Mouse (Mus musculus) erythroblast, embryonic 14.5 days (primary cell): ENCODE measurements around the gene Rbms2. TPM values are rescaled to one million over a fixed set of nuclear protein-coding genes. Genes with fewer than 3 reads are reported as not detected.

Source experiments
- H3K27me3 ChIP-seq: 2 replicates; pipeline ENCODE4 v1.6.1; 2012; ENCODE audit warnings: inconsistent platforms; ENCODE audit not compliant: control insufficient read depth
- H3K36me3 ChIP-seq: 2 replicates; pipeline ENCODE4 v1.6.1; 2012; ENCODE audit warnings: mild to moderate bottlenecking, inconsistent platforms; ENCODE audit not compliant: control insufficient read depth
- H3K4me1 ChIP-seq: 2 replicates; pipeline ENCODE4 v1.6.1; 2012; ENCODE audit warnings: inconsistent platforms; ENCODE audit not compliant: control insufficient read depth
- H3K4me3 ChIP-seq: replicated peaks from 2 replicates; pipeline ENCODE3; 2012; ENCODE audit warnings: moderate library complexity, mild to moderate bottlenecking, inconsistent platforms
- H3K9me3 ChIP-seq: 2 replicates; pipeline ENCODE4 v1.6.1; 2012; ENCODE audit warnings: low read length, inconsistent platforms, mixed read lengths; ENCODE audit not compliant: control insufficient read depth
- GATA1 ChIP-seq: IDR thresholded peaks from 2 replicates; pipeline ENCODE4 v1.6.1; 2012; ENCODE audit warnings: low read length, inconsistent platforms, mixed read lengths
- TAL1 ChIP-seq: IDR thresholded peaks from 3 replicates; pipeline ENCODE4 v1.6.1; 2012; ENCODE audit warnings: low read length, inconsistent platforms, mixed read lengths
- polyA plus RNA-seq: library from polyadenylated mRNA; stranded (reverse); fragments of >175 nt; gene quantifications from 2 replicates; pipeline ENCODE4 v1.2.3, GENCODE M21; 2012

Gene Rbms2
- polyA plus RNA-seq, 1 experiment: 0.72 TPM

DNA sequence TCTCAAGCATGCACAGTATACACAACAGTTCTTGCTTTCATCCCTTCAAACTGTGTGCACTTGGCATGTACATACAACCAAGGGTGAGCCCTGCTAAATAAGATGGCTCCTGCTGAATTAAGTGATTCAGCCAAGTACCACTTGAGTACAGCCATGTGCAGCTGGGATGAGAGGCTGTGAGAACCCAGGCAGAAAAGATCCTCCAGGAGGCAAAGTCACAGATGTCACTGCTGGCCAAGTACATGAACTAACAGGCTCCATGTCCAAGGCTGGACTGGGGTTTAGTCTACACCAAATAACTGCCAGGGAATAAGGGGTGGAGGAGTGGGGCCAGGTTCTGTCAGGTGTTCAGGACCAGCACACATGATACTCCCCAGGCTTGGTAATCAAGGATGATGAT lies 48.3 kb downstream of the Rbms2 start:
- TF ChIP-seq TAL1 (no peak), GATA1 (no peak)
- Histone ChIP-seq H3K4me1 (no peaks in the 10 kb centered on the region), H3K36me3 (peaks cover 58% of the 10 kb centered on the region), H3K4me3 (no peak overlapping the region), H3K9me3 (no peaks in the 10 kb centered on the region), H3K27me3 (no peaks in the 10 kb centered on the region)

DNA sequence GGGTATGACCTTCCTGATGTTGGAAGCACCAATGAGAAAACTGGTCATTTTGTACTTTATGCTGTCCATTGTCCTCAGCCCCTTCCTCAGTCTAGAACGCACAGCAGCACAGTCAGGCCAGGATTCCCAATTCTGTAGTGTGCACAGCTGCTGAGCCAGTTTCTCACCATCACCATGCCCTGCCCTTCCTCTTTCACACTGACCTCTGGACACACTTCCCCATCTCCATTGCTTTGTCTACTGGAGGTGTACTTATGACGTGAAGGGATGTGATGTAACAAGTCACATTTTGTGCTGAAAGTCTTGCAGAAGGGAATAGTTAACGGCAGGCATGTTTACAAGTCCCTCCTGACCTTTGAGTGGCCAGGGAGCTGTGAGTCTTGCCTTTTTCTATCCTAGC lies 48.8 kb downstream of the Rbms2 start:
- Histone ChIP-seq H3K4me1 (no peaks in the 10 kb centered on the region), H3K4me3 (no peak overlapping the region), H3K36me3 (peaks cover 64% of the 10 kb centered on the region), H3K27me3 (no peaks in the 10 kb centered on the region), H3K9me3 (no peaks in the 10 kb centered on the region)
- TF ChIP-seq TAL1 (no peak), GATA1 (no peak)

DNA sequence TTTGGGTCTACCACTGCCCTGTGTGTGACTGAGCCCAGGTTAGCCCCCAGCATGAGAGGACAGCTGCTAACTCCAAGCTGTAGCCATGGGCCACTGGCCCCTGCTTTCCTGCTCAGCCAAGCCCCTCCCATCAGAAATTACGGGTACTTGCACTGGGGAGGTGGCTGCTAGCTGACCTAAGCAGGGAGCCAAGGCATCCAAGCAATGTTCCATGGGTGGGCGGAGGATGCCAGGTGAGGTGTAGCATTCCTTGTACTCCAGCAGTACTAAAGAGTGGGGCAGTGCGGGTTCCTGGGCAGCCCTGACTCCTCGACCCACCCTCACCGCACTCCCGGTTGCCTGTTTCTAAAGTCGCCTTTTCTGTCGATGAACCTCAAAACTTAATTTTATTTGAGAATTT lies 52.0 kb downstream of the Rbms2 start:
- Histone ChIP-seq H3K4me1 (no peaks in the 10 kb centered on the region), H3K27me3 (no peaks in the 10 kb centered on the region), H3K36me3 (peaks cover 87% of the 10 kb centered on the region), H3K4me3 (no peak overlapping the region), H3K9me3 (no peaks in the 10 kb centered on the region)
- TF ChIP-seq TAL1: no peak
- TF ChIP-seq GATA1: no peak

DNA sequence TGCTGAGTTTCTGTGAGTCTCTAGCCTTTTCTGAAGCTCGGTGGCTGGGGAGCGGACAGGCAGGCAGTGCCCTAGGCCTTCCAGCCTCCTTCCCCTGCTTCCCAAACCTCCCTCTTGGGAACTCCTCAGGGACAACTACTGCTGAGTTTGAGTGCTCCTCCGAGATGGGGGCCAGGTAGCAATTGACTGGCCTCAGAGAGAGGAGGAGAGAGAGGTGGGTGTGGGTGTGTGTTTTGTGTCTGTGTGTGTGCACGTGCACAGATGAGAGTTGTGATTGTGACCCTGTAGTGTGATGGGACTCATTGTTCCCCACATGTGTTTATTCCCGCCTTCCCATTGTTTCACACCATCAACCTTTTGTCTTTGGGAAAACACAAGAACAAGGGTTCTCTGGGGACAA lies 52.6 kb downstream of the Rbms2 start:
- TF ChIP-seq GATA1 (no peak), TAL1 (no peak)
- Histone ChIP-seq H3K9me3 (no peaks in the 10 kb centered on the region), H3K4me3 (no peak overlapping the region), H3K36me3 (peaks cover 93% of the 10 kb centered on the region), H3K27me3 (no peaks in the 10 kb centered on the region), H3K4me1 (no peaks in the 10 kb centered on the region)

DNA sequence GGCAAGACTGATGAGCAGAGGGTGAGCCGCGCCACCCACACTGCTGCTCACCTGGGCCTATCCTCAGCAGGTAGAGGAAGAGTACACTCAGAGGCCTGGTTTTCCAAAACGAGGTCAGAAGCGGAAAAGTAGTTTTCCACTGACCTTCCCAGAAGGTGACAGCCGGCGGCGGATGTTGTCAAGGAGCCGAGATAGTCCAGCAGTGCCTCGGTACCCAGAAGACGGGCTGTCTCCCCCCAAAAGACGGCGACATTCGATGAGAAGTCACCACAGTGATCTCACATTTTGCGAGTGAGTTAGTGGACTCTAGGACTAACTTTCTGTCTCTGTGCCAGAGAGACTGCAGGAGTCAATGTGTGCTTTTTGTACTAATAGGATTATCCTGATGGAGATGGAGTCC lies 54.1 kb downstream of the Rbms2 start:
- H3K4me3 ChIP-seq: no peak overlapping the region
- no peaks in the 10 kb centered on the region for H3K9me3 ChIP-seq
- H3K4me1 ChIP-seq: no peaks in the 10 kb centered on the region
- H3K27me3 ChIP-seq: no peaks in the 10 kb centered on the region
- TF ChIP-seq TAL1 (no peak), GATA1 (no peak)
- peaks cover 95% of the 10 kb centered on the region for H3K36me3 ChIP-seq

DNA sequence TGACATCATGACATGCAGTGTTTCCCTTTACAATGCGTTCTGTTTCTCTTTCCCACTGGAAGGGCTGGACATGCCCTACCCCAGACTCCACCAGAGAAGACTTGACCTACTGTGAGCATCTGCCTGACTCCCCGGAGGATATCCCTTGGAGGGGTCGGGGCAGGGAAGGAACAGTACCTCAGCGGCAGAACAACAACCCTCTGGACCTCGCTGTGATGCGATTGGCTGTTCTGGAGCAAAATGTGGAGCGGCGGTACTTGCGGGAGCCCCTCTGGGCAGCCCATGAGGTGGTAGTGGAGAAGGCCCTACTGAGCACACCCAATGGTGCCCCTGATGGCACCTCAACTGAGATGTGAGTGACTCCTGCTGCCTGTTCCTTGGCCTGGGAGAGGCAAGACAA lies 55.3 kb downstream of the Rbms2 start:
- no peaks in the 10 kb centered on the region for H3K27me3 ChIP-seq
- H3K9me3 ChIP-seq: no peaks in the 10 kb centered on the region
- H3K4me1 ChIP-seq: no peaks in the 10 kb centered on the region

DNA sequence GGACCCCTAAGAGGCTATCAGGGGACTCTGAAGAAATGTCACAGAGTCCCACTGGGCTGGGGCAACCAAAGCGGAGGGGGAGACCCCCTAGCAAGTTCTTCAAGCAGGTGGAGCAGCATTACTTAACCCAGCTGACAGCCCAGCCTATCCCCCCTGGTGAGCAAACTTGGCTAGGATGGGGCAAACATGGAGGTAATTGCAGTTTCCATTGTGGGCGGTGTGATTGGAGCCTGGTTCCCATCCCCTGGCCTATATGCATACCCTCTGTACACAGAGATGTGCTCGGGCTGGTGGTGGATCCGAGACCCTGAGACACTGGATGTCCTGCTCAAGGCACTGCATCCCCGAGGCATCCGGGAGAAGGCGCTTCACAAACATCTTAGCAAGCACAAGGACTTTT lies 56.3 kb downstream of the Rbms2 start:
- no peaks in the 10 kb centered on the region for H3K4me1 ChIP-seq
- H3K9me3 ChIP-seq: no peaks in the 10 kb centered on the region
- TF ChIP-seq TAL1 (no peak), GATA1 (no peak)
- peaks cover 99% of the 10 kb centered on the region for H3K36me3 ChIP-seq
- H3K27me3 ChIP-seq: no peaks in the 10 kb centered on the region
- no peak overlapping the region for H3K4me3 ChIP-seq

More for the DNA sequence above, 55.3 kb downstream of the Rbms2 start:
- H3K4me3 ChIP-seq: no peak overlapping the region
- TF ChIP-seq TAL1: no peak
- no peak for TF ChIP-seq GATA1
- peaks cover 97% of the 10 kb centered on the region for H3K36me3 ChIP-seq

DNA sequence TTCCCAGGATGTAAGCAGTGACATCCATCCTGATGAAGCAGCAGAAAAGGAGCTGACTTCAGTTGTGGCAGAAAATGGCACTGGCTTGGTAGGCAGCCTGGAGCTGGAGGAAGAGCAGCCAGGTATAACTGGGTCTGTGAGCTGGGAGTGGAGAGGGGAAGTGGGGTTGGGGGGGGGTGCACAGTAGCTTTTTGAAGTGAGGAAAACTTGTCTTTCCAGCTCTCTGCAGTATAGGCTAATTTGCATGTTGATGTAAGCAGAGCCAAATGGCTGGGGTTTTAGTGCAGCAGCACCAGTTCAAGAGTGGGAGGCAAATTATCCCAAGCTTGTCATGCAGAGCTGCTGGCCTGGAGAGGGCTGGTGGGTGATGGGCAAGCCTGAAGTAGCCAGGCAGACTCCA lies 68.9 kb downstream of the Rbms2 start:
- TF ChIP-seq TAL1 (no peak), GATA1 (no peak)
- peaks cover 88% of the 10 kb centered on the region for H3K36me3 ChIP-seq

DNA sequence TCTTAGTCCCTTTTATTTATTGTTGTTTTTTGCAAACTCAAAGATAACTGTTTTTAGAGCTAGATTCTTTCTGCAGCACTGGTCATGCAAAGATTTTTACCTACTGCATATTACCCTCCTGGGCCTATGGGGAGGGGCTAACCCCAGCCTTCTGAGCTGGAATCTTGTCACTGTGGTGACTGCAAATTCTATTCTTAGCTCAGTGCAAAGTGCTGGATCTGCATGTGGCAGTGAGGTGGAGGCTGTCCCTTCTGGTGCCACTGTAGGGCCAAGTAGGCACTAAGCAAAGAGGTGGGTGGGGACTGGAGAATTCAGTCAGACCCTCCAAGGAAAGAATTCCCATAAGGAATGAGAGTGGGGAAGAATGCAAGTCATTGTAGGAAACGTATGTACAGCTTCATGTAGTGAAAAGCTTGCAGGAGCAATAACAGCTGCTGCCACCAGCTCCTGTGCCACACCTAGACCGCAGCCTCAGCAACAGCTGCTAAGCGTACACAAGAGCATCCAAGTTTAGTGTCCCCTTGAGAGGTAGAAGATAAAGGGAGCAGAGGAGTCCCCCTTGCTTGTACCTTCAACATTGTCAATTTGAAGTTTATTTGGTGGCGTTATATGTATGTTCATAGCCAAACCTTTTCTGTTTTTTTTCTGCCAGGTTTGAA lies 69.9 kb downstream of the Rbms2 start:
- no peak overlapping the region for H3K4me3 ChIP-seq
- no peaks in the 10 kb centered on the region for H3K9me3 ChIP-seq
- TF ChIP-seq TAL1 (no peak), GATA1 (no peak)
- no peaks in the 10 kb centered on the region; the same call in 1 of the 2 replicates for H3K4me1 ChIP-seq
- no peaks in the 10 kb centered on the region for H3K27me3 ChIP-seq
- peaks cover 85% of the 10 kb centered on the region for H3K36me3 ChIP-seq

More for the DNA sequence above, 68.9 kb downstream of the Rbms2 start:
- no peaks in the 10 kb centered on the region; the same call in 1 of the 2 replicates for H3K4me1 ChIP-seq
- H3K9me3 ChIP-seq: no peaks in the 10 kb centered on the region
- H3K27me3 ChIP-seq: no peaks in the 10 kb centered on the region
- H3K4me3 ChIP-seq: no peak overlapping the region

DNA sequence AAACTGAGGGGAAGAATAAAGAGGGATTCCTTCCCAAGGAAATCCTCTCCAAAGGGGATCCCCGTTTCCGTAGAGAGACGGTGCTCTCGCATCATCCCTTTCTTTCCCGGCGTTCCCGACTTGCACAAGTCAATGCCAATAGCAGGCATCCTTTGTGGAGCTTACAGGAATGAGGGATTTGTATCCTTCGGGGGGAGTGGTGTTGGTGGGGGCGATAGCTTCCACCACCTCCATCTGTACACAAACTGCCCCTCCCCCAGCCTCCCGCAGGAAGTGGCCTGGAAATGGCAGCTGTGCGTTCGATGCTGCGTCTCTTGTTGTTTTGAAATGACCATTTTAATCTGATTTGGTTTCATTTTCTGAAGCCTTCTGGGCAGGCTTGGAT lies 82.5 kb downstream of the Rbms2 start:
- Histone ChIP-seq H3K4me3 (peak overlapping the region; percentile 96), H3K27me3 (no peaks in the 10 kb centered on the region), H3K4me1 (peaks cover 55% of the 10 kb centered on the region), H3K9me3 (no peaks in the 10 kb centered on the region), H3K36me3 (peaks cover 42% of the 10 kb centered on the region)
- TF ChIP-seq TAL1: no peak
- no peak; the same call in 1 of the 2 replicates for TF ChIP-seq GATA1
